Mouse (Mus musculus) embryonic facial prominence, embryonic 11.5 days (tissue): ENCODE measurements around the gene Limch1. TPM values are rescaled to one million over a fixed set of nuclear protein-coding genes. Genes with fewer than 3 reads are reported as not detected.

Experiments used
- ATAC-seq: fragments of 200-750 bp; cut with Nextera tagmentation; replicated peaks from 2 replicates; pipeline ENCODE4 v1.8.0; 2017; ENCODE audit warnings: low read depth; ENCODE audit not compliant: insufficient number of reproducible peaks, low FRiP score, low TSS enrichment
- DNase-seq: peaks from one replicate; pipeline ENCODE4 v3.0.0-alpha.2; 2015; ENCODE audit warnings: low spot score
- H3K27ac ChIP-seq: fragments of 300-500 bp; sonication (generic); replicated peaks from 2 replicates; pipeline ENCODE4 v1.5.1; 2014; ENCODE audit warnings: mild to moderate bottlenecking, low read depth, low read length, control low read depth
- H3K27me3 ChIP-seq: fragments of 300-500 bp; sonication (generic); 2 replicates; pipeline ENCODE4 v1.6.1; 2014; ENCODE audit warnings: mild to moderate bottlenecking, low read length, moderate library complexity, mixed read lengths; ENCODE audit not compliant: control insufficient read depth, insufficient read depth
- H3K36me3 ChIP-seq: fragments of 300-500 bp; sonication (generic); replicated peaks from 2 replicates; pipeline ENCODE4 v1.6.1; 2014; ENCODE audit warnings: low read depth, mild to moderate bottlenecking, low read length, moderate library complexity, mixed read lengths; ENCODE audit not compliant: control insufficient read depth, insufficient read depth
- H3K4me1 ChIP-seq: fragments of 300-500 bp; sonication (generic); 2 replicates; pipeline ENCODE4 v1.6.1; 2014; ENCODE audit warnings: low read length, mixed read lengths; ENCODE audit not compliant: control insufficient read depth, insufficient read depth
- H3K4me2 ChIP-seq: fragments of 300-500 bp; sonication (generic); 2 replicates; pipeline ENCODE4 v1.6.1; 2014; ENCODE audit warnings: low read depth, mild to moderate bottlenecking, control low read depth, low read length, moderate library complexity
- H3K4me3 ChIP-seq: fragments of 300-500 bp; sonication (generic); 2 replicates; pipeline ENCODE4 v1.5.1; 2014; ENCODE audit warnings: low read depth, low read length, control low read depth
- H3K9ac ChIP-seq: fragments of 300-500 bp; sonication (generic); replicated peaks from 2 replicates; pipeline ENCODE4 v1.6.1; 2014; ENCODE audit warnings: mild to moderate bottlenecking, control low read depth, low read length
- H3K9me3 ChIP-seq: fragments of 300-500 bp; sonication (generic); replicated peaks from 2 replicates; pipeline ENCODE4 v1.6.1; 2016; ENCODE audit warnings: mild to moderate bottlenecking, low read length, inconsistent platforms, mixed read lengths; ENCODE audit not compliant: control insufficient read depth
- whole genome bisulfite sequencing: fragments of 180-500 bp; shearing (Covaris S2); extraction: QIAGEN DNeasy Blood & Tissue Kit; methylation state at CpG from one replicate; pipeline ENCODE4 v1.1.7; 2014; 5-methylcytosine and 5-hydroxymethylcytosine counted together
- polyA plus RNA-seq: library from polyadenylated mRNA; unstranded; fragments of >200 nt; fragmentation: Nextera tagmentation; extraction: Ambion mirVana; gene quantifications from 2 replicates; pipeline ENCODE4 v1.2.1, GENCODE M21; 2014

The Limch1 gene
- polyA plus RNA-seq, 1 experiment from 2014 or later, result 69.3 TPM

DNA sequence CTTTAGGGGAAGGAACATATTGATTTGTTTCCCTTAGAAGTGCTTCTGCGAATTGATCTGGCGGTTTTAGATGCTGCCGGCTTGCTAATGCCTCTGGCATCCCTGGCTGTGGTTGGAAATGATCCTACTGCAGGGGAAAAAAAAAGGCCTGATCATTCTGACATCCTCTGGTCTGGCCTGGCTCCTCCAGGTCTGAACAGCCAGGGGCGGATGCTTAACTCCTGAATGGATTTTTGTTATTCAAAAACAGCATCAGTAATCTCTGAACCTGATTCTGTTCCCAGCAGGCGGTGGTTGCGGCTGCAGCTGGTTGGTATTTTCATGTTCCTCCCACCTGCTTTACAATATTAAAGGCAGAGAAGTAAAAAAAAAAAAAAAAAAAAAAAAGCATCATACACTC lies 337.5 kb downstream of the Limch1 start:
- H3K27me3 ChIP-seq, result no peaks in the 10 kb centered on the region
- H3K4me3 ChIP-seq, result no peak overlapping the region
- ATAC-seq, result no peak
- H3K9ac ChIP-seq, result no peak overlapping the region
- H3K9me3 ChIP-seq, result no peaks in the 10 kb centered on the region
- no peak overlapping the region for H3K4me2 ChIP-seq
- H3K4me1 ChIP-seq, result no peaks in the 10 kb centered on the region
- H3K27ac ChIP-seq, result no peak overlapping the region
- H3K36me3 ChIP-seq, result no peaks in the 10 kb centered on the region
- WGBS, result 30% methylated on average over 6 of the region's 6 CpGs
- DNase-seq, result no peak

GRCm38 (mm10) chr5:67090856-67091255 lies 345.2 kb downstream of the Limch1 start:
- H3K4me2 ChIP-seq, result no peak overlapping the region
- ATAC-seq, result no peak
- WGBS, result 74% methylated on average over 5 of the region's 5 CpGs
- no peaks in the 10 kb centered on the region for H3K36me3 ChIP-seq
- no peak for DNase-seq
- no peaks in the 10 kb centered on the region for H3K9me3 ChIP-seq
- peaks cover 38% of the 10 kb centered on the region for H3K27me3 ChIP-seq
- H3K4me1 ChIP-seq, result no peaks in the 10 kb centered on the region; the same call in 1 of the 2 replicates
- H3K27ac ChIP-seq, result no peak overlapping the region
- no peak overlapping the region for H3K9ac ChIP-seq
- no peak overlapping the region for H3K4me3 ChIP-seq

- Histone ChIP-seq H3K4me3 (no peak overlapping the region), H3K4me1 (peaks cover 3% of the 10 kb centered on the region), H3K27me3 (peaks cover 44% of the 10 kb centered on the region), H3K27ac (no peak overlapping the region), H3K4me2 (no peak overlapping the region), H3K36me3 (no peaks in the 10 kb centered on the region), H3K9me3 (no peaks in the 10 kb centered on the region), H3K9ac (no peak overlapping the region)
- 26% methylated on average over 4 of the region's 4 CpGs for WGBS
- ATAC-seq, result no peak
- DNase-seq, result no peak
Measured at GRCm38 (mm10) chr5:67091766-67092165, 346.1 kb downstream of the Limch1 start.

GRCm38 (mm10) chr5:67093991-67094390 lies 348.4 kb downstream of the Limch1 start:
- H3K36me3 ChIP-seq, result no peaks in the 10 kb centered on the region
- H3K9me3 ChIP-seq, result no peaks in the 10 kb centered on the region
- H3K27me3 ChIP-seq, result peaks cover 55% of the 10 kb centered on the region
- no peak overlapping the region for H3K27ac ChIP-seq
- H3K9ac ChIP-seq, result no peak overlapping the region
- H3K4me2 ChIP-seq, result no peak overlapping the region
- no peak overlapping the region for H3K4me3 ChIP-seq
- WGBS, result 21% methylated on average over 2 of the region's 2 CpGs
- ATAC-seq (no peak), DNase-seq (no peak)
- peaks cover 5% of the 10 kb centered on the region for H3K4me1 ChIP-seq

- Histone ChIP-seq H3K4me2 (no peak overlapping the region), H3K9me3 (no peaks in the 10 kb centered on the region), H3K4me1 (peaks cover 5% of the 10 kb centered on the region), H3K9ac (no peak overlapping the region), H3K27me3 (peaks cover 64% of the 10 kb centered on the region), H3K4me3 (no peak overlapping the region), H3K36me3 (no peaks in the 10 kb centered on the region), H3K27ac (no peak overlapping the region)
- DNase-seq, result peak; percentile 20
- ATAC-seq, result no peak
- WGBS, result under 1% methylated on average over 15 of the region's 15 CpGs
Measured at GRCm38 (mm10) chr5:67095153-67095552, 349.5 kb downstream of the Limch1 start.

DNA sequence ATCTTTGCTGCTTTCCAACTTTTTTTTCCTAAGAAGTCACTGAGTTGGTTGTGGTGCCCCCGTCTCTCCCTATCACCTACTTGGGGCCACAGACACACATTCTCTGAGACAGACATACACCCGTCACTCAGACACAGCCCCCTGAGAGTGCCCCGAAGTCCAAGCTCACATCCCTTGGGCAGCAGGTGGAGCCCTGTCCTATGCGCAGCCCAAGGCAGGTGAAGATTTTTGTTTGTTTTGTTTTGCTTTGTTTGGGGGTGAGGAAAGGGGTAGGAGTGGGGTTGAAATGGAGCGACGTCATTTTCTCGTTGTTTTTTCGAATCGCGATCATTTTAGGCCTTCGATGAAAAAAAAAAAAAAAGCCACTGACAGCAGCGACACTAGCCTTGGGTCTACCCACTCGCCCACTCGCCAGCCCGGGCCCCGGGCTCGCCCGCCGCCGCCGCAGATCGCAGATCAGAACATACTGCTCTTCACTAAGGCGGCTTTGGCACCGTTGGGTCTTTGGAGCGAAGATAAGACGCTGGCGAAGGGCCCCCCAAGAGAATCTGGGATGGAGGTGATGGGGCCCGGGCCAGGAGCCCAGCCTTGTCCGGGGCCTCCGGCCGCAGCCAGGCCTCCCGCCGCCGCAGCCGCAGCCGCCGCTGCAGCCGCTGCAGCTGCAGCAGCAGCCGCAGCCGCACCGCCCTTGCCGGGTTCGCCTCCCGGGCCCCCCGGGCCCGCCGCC lies 350.2 kb downstream of the Limch1 start:
- H3K4me1 ChIP-seq, result peaks cover 5% of the 10 kb centered on the region
- under 1% methylated on average over 36 of the region's 47 CpGs for WGBS
- H3K9me3 ChIP-seq, result no peaks in the 10 kb centered on the region
- no peaks in the 10 kb centered on the region for H3K36me3 ChIP-seq
- peak overlapping the region; percentile 25; the same call in 1 of the 2 replicates for H3K9ac ChIP-seq
- DNase-seq (peak; percentile 27), ATAC-seq (no peak)
- peak overlapping the region; percentile 34 for H3K4me3 ChIP-seq
- H3K4me2 ChIP-seq, result peak overlapping the region; percentile 48
- H3K27me3 ChIP-seq, result peaks cover 67% of the 10 kb centered on the region
- H3K27ac ChIP-seq, result no peak overlapping the region

DNA sequence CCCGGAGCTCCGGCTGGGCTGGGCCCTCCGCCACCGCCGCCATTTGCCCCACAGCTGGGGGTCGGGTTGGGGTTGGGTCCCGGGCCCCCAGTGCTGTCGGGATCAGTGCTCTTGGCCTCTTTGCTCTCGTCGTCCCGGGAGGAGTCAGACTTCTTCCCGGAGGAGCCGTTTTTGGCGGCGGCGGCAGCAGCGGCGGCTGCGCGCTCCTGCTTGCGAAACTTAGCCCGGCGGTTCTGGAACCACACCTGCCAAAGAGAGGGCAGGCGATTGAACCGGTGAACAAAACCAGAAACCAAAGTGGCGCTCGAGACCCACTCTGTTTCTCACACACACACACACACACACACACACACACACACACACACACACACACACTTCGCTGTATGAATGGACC lies 350.7 kb downstream of the Limch1 start:
- ATAC-seq, result no peak
- H3K4me1 ChIP-seq, result peaks cover 5% of the 10 kb centered on the region
- no peak overlapping the region for H3K27ac ChIP-seq
- H3K9me3 ChIP-seq, result no peaks in the 10 kb centered on the region
- H3K9ac ChIP-seq, result peak overlapping the region; percentile 25; the same call in 1 of the 2 replicates
- DNase-seq, result peak; percentile 36
- peak overlapping the region; percentile 34 for H3K4me3 ChIP-seq
- H3K27me3 ChIP-seq, result peaks cover 70% of the 10 kb centered on the region
- H3K36me3 ChIP-seq, result no peaks in the 10 kb centered on the region
- WGBS, result 0% methylated on average over 28 of the region's 28 CpGs
- H3K4me2 ChIP-seq, result peak overlapping the region; percentile 48

- peaks cover 71% of the 10 kb centered on the region for H3K27me3 ChIP-seq
- H3K36me3 ChIP-seq, result no peaks in the 10 kb centered on the region
- no peak for ATAC-seq
- no peaks in the 10 kb centered on the region for H3K9me3 ChIP-seq
- H3K27ac ChIP-seq, result no peak overlapping the region
- peaks cover 5% of the 10 kb centered on the region for H3K4me1 ChIP-seq
- DNase-seq, result peak; percentile 17
- no peak overlapping the region for H3K9ac ChIP-seq
- no peak overlapping the region for H3K4me2 ChIP-seq
- H3K4me3 ChIP-seq, result no peak overlapping the region
- 1% methylated on average over 41 of the region's 41 CpGs for WGBS
Measured at GRCm38 (mm10) chr5:67097106-67098050, 351.8 kb downstream of the Limch1 start.
